Mouse (Mus musculus): ENCODE measurements at regions not wholly inside any gene's neighbourhood (a gene's known extent, or its start where the extent isn't known, plus 50 kb on each side); places are given as distances from the start of the nearest gene placed in this dataset.

- H3K27ac ChIP-seq (ENCODE audit: insufficient read depth, low read length), result no peak overlapping the region
- H3K4me3 ChIP-seq (ENCODE audit: low read depth, low read length), result no peak overlapping the region
- H3K4me1 ChIP-seq (ENCODE audit: control insufficient read depth, insufficient read depth, low read length), result no peaks in the 10 kb centered on the region
- H3K9me3 ChIP-seq (replicated peaks; ENCODE audit: control insufficient read depth, insufficient read depth, low read length, poor library complexity, severe bottlenecking), result peaks cover 4% of the 10 kb centered on the region; the same call in 1 of the 2 replicates
- H3K27me3 ChIP-seq (ENCODE audit: control insufficient read depth, insufficient read depth, low read length, poor library complexity, severe bottlenecking), result no peaks in the 10 kb centered on the region
- H3K9ac ChIP-seq (ENCODE audit: low read depth, poor library complexity, severe bottlenecking), result no peak overlapping the region
- H3K36me3 ChIP-seq (ENCODE audit: control insufficient read depth, insufficient read depth, low read length, poor library complexity, severe bottlenecking), result no peaks in the 10 kb centered on the region
- no peak for TF ChIP-seq CTCF (IDR thresholded peaks at IDR 0.05; ENCODE audit: low read depth, low read length)
- TF ChIP-seq EP300 (IDR thresholded peaks at IDR 0.05; ENCODE audit: insufficient read depth, low read depth, low read length), result no peak
- no peak for TF ChIP-seq POLR2A (IDR thresholded peaks at IDR 0.05; ENCODE audit: insufficient read depth, low read length)
Observed at GRCm38 (mm10) chr8:82630486-82630885, 143.5 kb downstream of the Zfp330 start.

- Histone ChIP-seq H3K4me3 (ENCODE audit: low read depth, low read length) (no peak overlapping the region), H3K27me3 (ENCODE audit: control insufficient read depth, insufficient read depth, low read length, poor library complexity, severe bottlenecking) (no peaks in the 10 kb centered on the region), H3K4me1 (ENCODE audit: control insufficient read depth, insufficient read depth, low read length) (no peaks in the 10 kb centered on the region), H3K36me3 (ENCODE audit: control insufficient read depth, insufficient read depth, low read length, poor library complexity, severe bottlenecking) (no peaks in the 10 kb centered on the region), H3K27ac (ENCODE audit: insufficient read depth, low read length) (no peak overlapping the region), H3K9me3 (replicated peaks; ENCODE audit: control insufficient read depth, insufficient read depth, low read length, poor library complexity, severe bottlenecking) (no peaks in the 10 kb centered on the region), H3K9ac (ENCODE audit: low read depth, poor library complexity, severe bottlenecking) (no peak overlapping the region)
- no peak for TF ChIP-seq POLR2A (IDR thresholded peaks at IDR 0.05; ENCODE audit: insufficient read depth, low read length)
- TF ChIP-seq EP300 (IDR thresholded peaks at IDR 0.05; ENCODE audit: insufficient read depth, low read depth, low read length), result no peak
- TF ChIP-seq CTCF (IDR thresholded peaks at IDR 0.05; ENCODE audit: low read depth, low read length), result no peak
Observed at GRCm38 (mm10) chr8:82623791-82624431, 150.0 kb downstream of the Zfp330 start.

GRCm38 (mm10) chr8:82618668-82619067 lies 155.3 kb downstream of the Zfp330 start:
- H3K27ac ChIP-seq (ENCODE audit: insufficient read depth, low read length), result no peak overlapping the region
- H3K4me3 ChIP-seq (ENCODE audit: low read depth, low read length), result no peak overlapping the region
- no peak overlapping the region for H3K9ac ChIP-seq (ENCODE audit: low read depth, poor library complexity, severe bottlenecking)
- no peak for TF ChIP-seq EP300 (IDR thresholded peaks at IDR 0.05; ENCODE audit: insufficient read depth, low read depth, low read length)
- no peaks in the 10 kb centered on the region for H3K36me3 ChIP-seq (ENCODE audit: control insufficient read depth, insufficient read depth, low read length, poor library complexity, severe bottlenecking)
- no peaks in the 10 kb centered on the region for H3K9me3 ChIP-seq (replicated peaks; ENCODE audit: control insufficient read depth, insufficient read depth, low read length, poor library complexity, severe bottlenecking)
- H3K27me3 ChIP-seq (ENCODE audit: control insufficient read depth, insufficient read depth, low read length, poor library complexity, severe bottlenecking), result no peaks in the 10 kb centered on the region
- H3K4me1 ChIP-seq (ENCODE audit: control insufficient read depth, insufficient read depth, low read length), result no peaks in the 10 kb centered on the region

- no peak overlapping the region for H3K27ac ChIP-seq (ENCODE audit: insufficient read depth, low read length)
- no peaks in the 10 kb centered on the region for H3K36me3 ChIP-seq (ENCODE audit: control insufficient read depth, insufficient read depth, low read length, poor library complexity, severe bottlenecking)
- no peaks in the 10 kb centered on the region for H3K4me1 ChIP-seq (ENCODE audit: control insufficient read depth, insufficient read depth, low read length)
- H3K9me3 ChIP-seq (replicated peaks; ENCODE audit: control insufficient read depth, insufficient read depth, low read length, poor library complexity, severe bottlenecking), result peaks cover 10% of the 10 kb centered on the region
- no peak for TF ChIP-seq CTCF (IDR thresholded peaks at IDR 0.05; ENCODE audit: low read depth, low read length)
- no peak for TF ChIP-seq POLR2A (IDR thresholded peaks at IDR 0.05; ENCODE audit: insufficient read depth, low read length)
- H3K27me3 ChIP-seq (ENCODE audit: control insufficient read depth, insufficient read depth, low read length, poor library complexity, severe bottlenecking), result no peaks in the 10 kb centered on the region
- no peak overlapping the region for H3K4me3 ChIP-seq (ENCODE audit: low read depth, low read length)
- no peak overlapping the region for H3K9ac ChIP-seq (ENCODE audit: low read depth, poor library complexity, severe bottlenecking)
Observed at GRCm38 (mm10) chr8:82601556-82601955, 172.4 kb downstream of the Zfp330 start.

- Histone ChIP-seq H3K27me3 (ENCODE audit: control insufficient read depth, insufficient read depth, low read length, poor library complexity, severe bottlenecking) (no peaks in the 10 kb centered on the region), H3K27ac (ENCODE audit: insufficient read depth, low read length) (no peak overlapping the region), H3K9me3 (replicated peaks; ENCODE audit: control insufficient read depth, insufficient read depth, low read length, poor library complexity, severe bottlenecking) (no peaks in the 10 kb centered on the region), H3K4me1 (ENCODE audit: control insufficient read depth, insufficient read depth, low read length) (no peaks in the 10 kb centered on the region), H3K36me3 (ENCODE audit: control insufficient read depth, insufficient read depth, low read length, poor library complexity, severe bottlenecking) (no peaks in the 10 kb centered on the region), H3K9ac (ENCODE audit: low read depth, poor library complexity, severe bottlenecking) (no peak overlapping the region), H3K4me3 (ENCODE audit: low read depth, low read length) (no peak overlapping the region)
- TF ChIP-seq POLR2A (IDR thresholded peaks at IDR 0.05; ENCODE audit: insufficient read depth, low read length), result no peak
- TF ChIP-seq EP300 (IDR thresholded peaks at IDR 0.05; ENCODE audit: insufficient read depth, low read depth, low read length), result no peak
- no peak for TF ChIP-seq CTCF (IDR thresholded peaks at IDR 0.05; ENCODE audit: low read depth, low read length)
Observed at GRCm38 (mm10) chr8:82573434-82573833, 170.4 kb upstream of the Il15 start.

- no peaks in the 10 kb centered on the region for H3K9me3 ChIP-seq (replicated peaks; ENCODE audit: control insufficient read depth, insufficient read depth, low read length, poor library complexity, severe bottlenecking)
- H3K27ac ChIP-seq (ENCODE audit: insufficient read depth, low read length), result no peak overlapping the region
- H3K27me3 ChIP-seq (ENCODE audit: control insufficient read depth, insufficient read depth, low read length, poor library complexity, severe bottlenecking), result no peaks in the 10 kb centered on the region
- no peak overlapping the region for H3K4me3 ChIP-seq (ENCODE audit: low read depth, low read length)
- TF ChIP-seq CTCF (IDR thresholded peaks at IDR 0.05; ENCODE audit: low read depth, low read length), result no peak
- no peak for TF ChIP-seq EP300 (IDR thresholded peaks at IDR 0.05; ENCODE audit: insufficient read depth, low read depth, low read length)
- no peak for TF ChIP-seq POLR2A (IDR thresholded peaks at IDR 0.05; ENCODE audit: insufficient read depth, low read length)
- H3K4me1 ChIP-seq (ENCODE audit: control insufficient read depth, insufficient read depth, low read length), result no peaks in the 10 kb centered on the region
- H3K9ac ChIP-seq (ENCODE audit: low read depth, poor library complexity, severe bottlenecking), result no peak overlapping the region
- H3K36me3 ChIP-seq (ENCODE audit: control insufficient read depth, insufficient read depth, low read length, poor library complexity, severe bottlenecking), result no peaks in the 10 kb centered on the region
Observed at GRCm38 (mm10) chr8:82538121-82538520, 135.1 kb upstream of the Il15 start.
